Mouse (Mus musculus) heart, adult 2 months (tissue): ENCODE data around the gene Insm1.

Source experiments
- CTCF ChIP-seq: fragments of 200-600 bp; IDR thresholded peaks from 2 replicates; pipeline ENCODE4 v1.8.1; 2022; ENCODE audit warnings: antibody characterized with exemption, mild to moderate bottlenecking, moderate library complexity
- POLR2A ChIP-seq: fragments of 200-500 bp; IDR thresholded peaks from 2 replicates; pipeline ENCODE4 v1.6.1; 2011; ENCODE audit warnings: mild to moderate bottlenecking, low read depth, low read length, control low read depth; ENCODE audit not compliant: insufficient read depth

DNA sequence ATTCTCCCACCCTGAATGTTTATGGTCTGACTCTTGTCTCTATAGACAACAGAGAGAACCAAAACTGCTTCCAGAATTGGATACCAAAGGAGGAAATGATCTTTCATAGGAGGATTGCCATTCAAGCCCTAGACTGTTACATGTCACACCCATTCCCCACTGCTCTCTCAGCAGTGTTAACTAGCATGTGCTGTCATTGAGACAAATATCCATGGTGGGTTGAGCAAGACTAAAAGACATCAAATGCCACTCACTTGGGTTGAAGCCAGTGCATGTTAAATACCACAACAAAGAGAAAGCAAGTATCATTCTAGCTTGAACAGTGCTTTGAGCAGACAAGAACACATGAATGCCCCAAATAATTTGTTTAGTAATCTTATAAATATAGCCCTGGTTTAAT lies 41.2 kb downstream of the Insm1 start:
- TF ChIP-seq CTCF (no peak), POLR2A (no peak)
